ENCODE assay signal across 19 mouse cellular contexts in the genomic region with DNA sequence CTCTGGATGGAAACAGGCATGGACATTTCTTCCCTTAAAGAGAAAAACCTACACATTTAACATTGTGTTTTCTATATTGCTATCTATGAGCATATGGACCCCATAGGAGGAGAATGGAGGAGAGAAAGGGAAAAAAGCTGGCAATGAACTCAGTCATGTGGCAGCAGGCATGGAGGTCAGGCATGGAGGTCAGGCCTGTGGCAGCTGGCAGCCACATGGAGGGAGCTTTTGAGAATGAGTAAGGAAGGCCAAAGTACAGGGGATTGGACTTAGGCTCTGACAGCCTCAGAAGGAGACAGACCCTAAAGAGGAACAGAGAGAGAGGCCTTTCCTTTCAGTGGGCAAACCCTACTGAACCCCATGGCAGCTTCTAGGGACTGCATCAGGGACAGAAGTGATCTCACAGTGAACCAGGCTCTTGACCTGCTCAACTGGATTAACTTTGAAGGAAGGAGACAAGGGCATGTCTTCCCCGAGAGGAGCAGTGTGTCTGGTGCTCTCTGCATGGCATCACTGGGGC.
A peak's percentile ranks its signal among the peaks of the same experiment; 100 is the strongest.
DNase-seq lines count a peak whose midpoint lies in the region; ATAC-seq lines count a peak whose summit lies in the region.
"Had no signal": no experiment of that assay in that cellular context is flagged by ENCODE, and none has a peak within 500 bp of the region (broad histone marks: within the 10 kb centered on the region; RNA-seq: fewer than 3 reads in every experiment).

No protein-coding gene starts in this region.

- H3K36me3 ChIP-seq in midbrain, embryonic 10.5 days, result no peaks in the 10 kb centered on the region
- H3K36me3 ChIP-seq in midbrain, embryonic 13.5 days, result no peaks in the 10 kb centered on the region
- H3K36me3 ChIP-seq: embryonic facial prominence, embryonic 15.5 days; limb, embryonic 12.5 days had no signal

- H3K4me1 ChIP-seq in midbrain, embryonic 10.5 days, result peaks cover 9% of the 10 kb centered on the region; the same call in 1 of the 2 replicates
- H3K4me1 ChIP-seq in midbrain, embryonic 13.5 days (replicated peaks), result peaks cover 4% of the 10 kb centered on the region; the same call in 1 of the 2 replicates

- DNase-seq in embryo, embryonic 10 days (ENCODE audit: low spot score), result peak; percentile 57
- DNase-seq in embryo, embryonic 9.5 days (ENCODE audit: extremely low spot score), result no peak
- no peak for DNase-seq in midbrain, embryonic 10.5 days (ENCODE audit: low spot score)
- DNase-seq in urinary bladder, adult 2 months (ENCODE audit: low spot score), result no peak
- no peak for DNase-seq in right cerebral cortex, postnatal 36 days (ENCODE audit: low spot score in 2 of 2)
- DNase-seq: adrenal gland, adult 8-10 months; cerebellum, postnatal 10 days; gastrocnemius, postnatal 14 days; lung, adult 2 months; right cerebral cortex, postnatal 25 days; thymus, postnatal 25 days had no signal

- no peak overlapping the region for H3K4me2 ChIP-seq in midbrain, embryonic 13.5 days (replicated peaks)
- H3K4me2 ChIP-seq: embryonic facial prominence, embryonic 15.5 days; heart, embryonic 11.5 days; limb, embryonic 12.5 days had no signal

- H3K4me3 ChIP-seq in midbrain, embryonic 10.5 days, result no peak overlapping the region
- H3K4me3 ChIP-seq in midbrain, embryonic 13.5 days (replicated peaks), result no peak overlapping the region
- H3K4me3 ChIP-seq: embryonic facial prominence, embryonic 15.5 days; limb, embryonic 12.5 days had no signal

- H3K27me3 ChIP-seq in midbrain, embryonic 10.5 days (ENCODE audit: low read depth, poor library complexity, severe bottlenecking), result no peaks in the 10 kb centered on the region
- H3K27me3 ChIP-seq in midbrain, embryonic 13.5 days, result no peaks in the 10 kb centered on the region
- H3K27me3 ChIP-seq: embryonic facial prominence, embryonic 15.5 days; limb, embryonic 12.5 days had no signal

- H3K27ac ChIP-seq in midbrain, embryonic 10.5 days (replicated peaks), result 0 out of 2 replicates have a peak overlapping the region, but pooled peaks have one; percentile 42
- no peak overlapping the region for H3K27ac ChIP-seq in midbrain, embryonic 13.5 days
- H3K27ac ChIP-seq: embryonic facial prominence, embryonic 15.5 days; limb, embryonic 12.5 days; macrophage had no signal

- no peak for ATAC-seq in midbrain, embryonic 13.5 days
- peak; percentile 33; the same call in 1 of the 2 replicates for ATAC-seq in granulocyte monocyte progenitor cell, adult 5-6 weeks (replicated peaks; ENCODE audit: poor library complexity, severe bottlenecking)
- ATAC-seq in megakaryocyte, adult 5-6 weeks (ENCODE audit: poor library complexity, severe bottlenecking), result peak; percentile 9; the same call in 1 of the 2 replicates
- ATAC-seq: forebrain, embryonic 14.5 days had no signal

- H3K9me3 ChIP-seq in midbrain, embryonic 10.5 days (replicated peaks), result no peaks in the 10 kb centered on the region
- no peaks in the 10 kb centered on the region for H3K9me3 ChIP-seq in midbrain, embryonic 13.5 days
- H3K9me3 ChIP-seq: embryonic facial prominence, embryonic 15.5 days; limb, embryonic 12.5 days had no signal

- WGBS in midbrain, embryonic 10.5 days, result 75% methylated on average over 1 of the region's 1 CpGs
- 70% methylated on average over 1 of the region's 1 CpGs for WGBS in midbrain, embryonic 13.5 days

- no peak overlapping the region for H3K9ac ChIP-seq in midbrain, embryonic 13.5 days (replicated peaks)
- H3K9ac ChIP-seq: embryonic facial prominence, embryonic 15.5 days; limb, embryonic 12.5 days had no signal
